Mouse (Mus musculus): Measurements from ENCODE around the gene Srrt. TPM values are rescaled to one million over a fixed set of nuclear protein-coding genes. Genes with fewer than 3 reads are reported as not detected.

Gene Srrt
- polyA plus RNA-seq, 1 experiment from 2014 or later, result 124 TPM

DNA sequence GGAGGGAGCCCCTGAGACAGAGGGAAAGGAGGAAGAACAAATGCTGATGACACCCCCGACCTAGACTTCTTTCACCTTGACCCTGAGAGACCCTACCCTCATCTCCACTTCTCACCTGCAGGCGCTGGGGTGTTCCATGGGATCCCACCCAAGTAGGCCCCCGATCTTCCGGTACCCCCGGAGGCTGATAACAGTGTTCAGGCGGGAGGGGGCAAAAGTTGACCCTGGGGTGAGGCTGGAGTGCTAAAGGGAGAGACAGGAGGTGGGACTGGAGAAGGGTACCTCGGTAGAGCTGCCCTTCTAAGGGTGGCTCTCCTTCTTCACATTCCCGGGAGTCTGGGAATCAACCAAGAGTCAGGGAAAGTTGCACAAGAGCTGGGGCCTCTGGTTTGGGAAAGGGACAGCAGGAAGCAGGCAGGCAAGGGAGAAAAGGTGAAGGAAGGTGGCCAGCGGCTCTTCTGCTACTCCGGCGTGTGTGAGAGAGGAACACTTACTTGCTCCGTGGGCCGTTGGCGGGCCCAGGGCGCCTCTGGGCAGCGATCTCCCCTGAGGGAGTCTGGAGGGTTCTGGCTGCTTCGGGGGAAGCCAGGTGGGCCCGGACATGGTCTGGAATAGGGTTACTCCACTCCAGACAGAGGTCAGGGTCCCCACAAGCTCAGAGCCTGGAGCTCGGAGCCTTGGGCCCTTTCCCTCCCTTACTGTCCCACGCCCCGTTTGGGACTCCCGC, 6.2 kb upstream of the Srrt start:
- Histone ChIP-seq H3K27me3 (no peaks in the 10 kb centered on the region), H3K36me3 (peaks cover 47% of the 10 kb centered on the region), H3K4me1 (peaks cover 39% of the 10 kb centered on the region), H3K4me2 (replicated peaks) (peak overlapping the region; percentile 88), H3K27ac (replicated peaks) (peak overlapping the region; percentile 97), H3K9me3 (replicated peaks) (no peaks in the 10 kb centered on the region), H3K9ac (peak overlapping the region; percentile 72), H3K4me3 (replicated peaks) (peak overlapping the region; percentile 68)
- peak; percentile 75; the same call in 1 of the 2 replicates for ATAC-seq (ENCODE audit: insufficient number of reproducible peaks, low FRiP score, low TSS enrichment, low read depth)
- 1% methylated on average over 22 of the region's 22 CpGs for WGBS

DNA sequence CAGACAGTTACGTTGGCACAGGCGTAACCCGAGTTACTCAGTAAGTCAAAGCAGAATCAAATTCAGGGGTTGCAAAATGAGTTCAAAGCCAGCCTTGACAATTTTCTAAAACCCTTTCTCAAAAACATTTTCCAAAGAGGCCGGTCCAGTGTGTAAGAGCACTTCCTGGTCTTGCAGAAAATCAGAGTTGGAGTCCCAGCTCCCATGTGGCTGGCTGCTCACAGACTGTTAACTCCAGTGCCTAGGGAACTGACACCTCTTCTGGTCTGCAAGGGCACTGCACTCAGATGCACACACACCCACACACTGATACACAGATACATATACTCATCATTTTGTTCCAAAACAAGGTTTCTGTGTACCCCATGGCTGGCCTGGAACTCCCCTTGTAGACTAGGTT, 882 bp upstream of the Srrt start:
- no peak for ATAC-seq (ENCODE audit: insufficient number of reproducible peaks, low FRiP score, low TSS enrichment, low read depth)
- Histone ChIP-seq H3K4me2 (replicated peaks) (peak overlapping the region; percentile 68), H3K9me3 (replicated peaks) (no peaks in the 10 kb centered on the region), H3K27ac (replicated peaks) (peak overlapping the region; percentile 96), H3K4me1 (peaks cover 55% of the 10 kb centered on the region), H3K4me3 (replicated peaks) (peak overlapping the region; percentile 92; the same call in 1 of the 2 replicates), H3K36me3 (peaks cover 53% of the 10 kb centered on the region), H3K27me3 (no peaks in the 10 kb centered on the region), H3K9ac (no peak overlapping the region)
- WGBS, result 90% methylated on average over 4 of the region's 4 CpGs

DNA sequence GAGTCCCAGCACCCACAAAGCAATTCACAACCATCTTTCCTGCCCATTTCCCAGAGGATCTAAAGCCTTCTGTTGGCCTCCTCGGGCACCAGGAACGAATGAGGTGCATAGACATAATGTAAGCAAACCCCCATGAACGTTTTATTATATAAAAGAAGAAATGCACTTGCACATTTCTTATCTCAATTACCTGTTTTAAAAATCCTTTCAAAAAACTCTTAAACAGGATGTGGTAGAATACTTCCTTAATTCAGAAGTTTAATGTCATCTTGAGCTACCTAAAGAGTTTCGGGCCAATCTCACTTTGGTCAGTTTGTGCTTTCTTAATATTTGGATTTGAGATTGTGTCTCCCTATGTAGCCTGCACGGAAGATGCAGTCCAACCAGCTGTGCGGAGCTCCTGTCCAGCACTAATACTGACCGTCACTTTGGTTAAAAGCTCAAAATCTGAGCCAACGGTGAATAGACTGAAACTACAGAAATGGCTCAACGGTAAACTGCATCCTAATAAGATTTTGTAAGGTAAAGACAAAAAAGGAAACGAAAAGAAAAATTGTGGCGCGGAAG, 952 bp downstream of the Srrt start:
- Histone ChIP-seq H3K27me3 (no peaks in the 10 kb centered on the region), H3K4me1 (peaks cover 38% of the 10 kb centered on the region), H3K9me3 (replicated peaks) (no peaks in the 10 kb centered on the region), H3K36me3 (peaks cover 66% of the 10 kb centered on the region), H3K4me2 (replicated peaks) (peak overlapping the region; percentile 68), H3K4me3 (replicated peaks) (peak overlapping the region; percentile 92), H3K27ac (replicated peaks) (peak overlapping the region; percentile 96; the same call in 1 of the 2 replicates), H3K9ac (peak overlapping the region; percentile 98)
- 12% methylated on average over 12 of the region's 12 CpGs for WGBS
- no peak for ATAC-seq (ENCODE audit: insufficient number of reproducible peaks, low FRiP score, low TSS enrichment, low read depth)

DNA sequence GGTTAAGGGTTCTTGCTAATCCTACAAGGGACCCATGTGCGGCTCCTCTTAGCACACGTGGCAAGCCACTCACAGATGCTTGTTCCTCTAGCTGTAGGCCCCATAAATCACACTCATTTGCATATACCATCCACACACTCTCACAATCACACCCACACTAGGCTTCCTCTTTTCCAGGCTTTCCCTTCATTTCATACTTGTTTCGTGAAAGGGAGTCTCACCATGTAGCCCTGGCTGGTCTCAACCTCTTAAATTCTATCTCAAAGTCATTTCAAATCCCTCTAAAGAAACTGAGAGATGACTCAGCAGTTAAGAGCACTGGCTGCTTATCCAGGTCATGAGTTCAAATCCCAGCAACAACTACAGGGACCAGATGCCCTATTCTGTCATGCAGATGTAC, 1.7 kb downstream of the Srrt start:
- H3K4me3 ChIP-seq (replicated peaks), result peak overlapping the region; percentile 92
- WGBS, result 58% methylated on average over 3 of the region's 3 CpGs
- H3K4me2 ChIP-seq (replicated peaks), result peak overlapping the region; percentile 68
- no peaks in the 10 kb centered on the region for H3K27me3 ChIP-seq
- H3K9me3 ChIP-seq (replicated peaks), result no peaks in the 10 kb centered on the region
- H3K36me3 ChIP-seq, result peaks cover 68% of the 10 kb centered on the region
- 0 out of 2 replicates have a peak overlapping the region, but pooled peaks have one; percentile 98 for H3K9ac ChIP-seq
- H3K27ac ChIP-seq (replicated peaks), result no peak overlapping the region
- peaks cover 34% of the 10 kb centered on the region for H3K4me1 ChIP-seq
- ATAC-seq (ENCODE audit: insufficient number of reproducible peaks, low FRiP score, low TSS enrichment, low read depth), result no peak

- Histone ChIP-seq H3K4me3 (replicated peaks) (no peak overlapping the region), H3K27ac (replicated peaks) (no peak overlapping the region)
- WGBS, result 70% methylated on average over 4 of the region's 4 CpGs
These were observed 2.7 kb downstream of the Srrt start for GRCm38 (mm10) chr5:137304816-137305215.

DNA sequence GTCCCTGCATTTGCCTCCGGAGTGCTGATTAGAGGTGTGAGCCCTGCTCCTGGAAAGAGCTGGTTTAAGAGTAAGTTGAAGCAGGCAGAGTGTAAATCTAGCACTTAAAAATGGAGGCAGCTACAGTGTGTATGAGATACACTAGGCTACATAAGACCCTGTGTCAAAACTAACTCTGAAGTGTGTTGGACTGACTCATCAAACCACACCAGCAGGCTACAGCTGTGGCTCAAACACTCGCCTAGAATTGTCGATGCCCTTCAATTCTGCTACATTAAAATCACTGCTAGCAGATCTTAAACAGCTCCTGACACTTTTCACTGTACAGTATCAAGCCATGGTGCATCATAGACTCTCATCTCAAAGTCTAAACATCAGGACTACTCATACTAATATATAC, 3.3 kb downstream of the Srrt start:
- no peaks in the 10 kb centered on the region for H3K27me3 ChIP-seq
- H3K36me3 ChIP-seq, result peaks cover 68% of the 10 kb centered on the region
- H3K27ac ChIP-seq (replicated peaks), result no peak overlapping the region
- ATAC-seq (ENCODE audit: insufficient number of reproducible peaks, low FRiP score, low TSS enrichment, low read depth), result no peak
- no peak overlapping the region for H3K4me2 ChIP-seq (replicated peaks)
- H3K9ac ChIP-seq, result no peak overlapping the region
- H3K4me3 ChIP-seq (replicated peaks), result no peak overlapping the region
- H3K4me1 ChIP-seq, result peaks cover 41% of the 10 kb centered on the region
- WGBS, result 72% methylated on average over 3 of the region's 3 CpGs
- no peaks in the 10 kb centered on the region for H3K9me3 ChIP-seq (replicated peaks)

More at GRCm38 (mm10) chr5:137304816-137305215, 2.7 kb downstream of the Srrt start:
- Histone ChIP-seq H3K36me3 (peaks cover 68% of the 10 kb centered on the region), H3K27me3 (no peaks in the 10 kb centered on the region), H3K9me3 (replicated peaks) (no peaks in the 10 kb centered on the region), H3K9ac (0 out of 2 replicates have a peak overlapping the region, but pooled peaks have one; percentile 6), H3K4me1 (peaks cover 36% of the 10 kb centered on the region), H3K4me2 (replicated peaks) (0 out of 2 replicates have a peak overlapping the region, but pooled peaks have one; percentile 4)
- ATAC-seq (ENCODE audit: insufficient number of reproducible peaks, low FRiP score, low TSS enrichment, low read depth), result no peak

GRCm38 (mm10) chr5:137303609-137304008, 3.9 kb downstream of the Srrt start:
- no peak overlapping the region for H3K4me3 ChIP-seq (replicated peaks)
- peaks cover 39% of the 10 kb centered on the region for H3K4me1 ChIP-seq
- no peak overlapping the region for H3K27ac ChIP-seq (replicated peaks)
- peaks cover 68% of the 10 kb centered on the region for H3K36me3 ChIP-seq
- H3K9ac ChIP-seq, result no peak overlapping the region
- no peak overlapping the region for H3K4me2 ChIP-seq (replicated peaks)
- ATAC-seq (ENCODE audit: insufficient number of reproducible peaks, low FRiP score, low TSS enrichment, low read depth), result no peak
- no peaks in the 10 kb centered on the region for H3K9me3 ChIP-seq (replicated peaks)
- no peaks in the 10 kb centered on the region for H3K27me3 ChIP-seq
- WGBS, result 88% methylated on average over 4 of the region's 4 CpGs

DNA sequence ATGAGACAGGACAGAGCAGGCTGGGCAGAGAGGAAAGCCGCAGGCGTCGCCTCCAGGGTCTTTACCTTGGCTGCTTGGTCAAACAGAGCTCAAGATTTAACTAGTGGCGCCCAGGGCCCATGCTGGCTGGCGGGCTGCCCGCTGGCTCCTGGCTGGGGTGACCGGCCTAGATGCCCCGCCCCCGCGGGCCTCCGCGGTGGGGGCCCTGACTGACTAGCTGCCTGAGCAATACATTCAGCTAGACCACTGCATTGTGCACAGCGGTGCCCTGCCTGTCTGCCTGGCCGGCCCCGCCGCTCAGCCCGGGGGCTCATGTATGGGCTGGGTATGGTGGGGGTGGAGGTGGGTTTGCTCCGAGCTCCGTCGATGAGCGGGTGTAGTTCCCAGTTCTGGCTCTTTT, 6.2 kb downstream of the Srrt start:
- 79% methylated on average over 21 of the region's 21 CpGs for WGBS
- ATAC-seq (ENCODE audit: insufficient number of reproducible peaks, low FRiP score, low TSS enrichment, low read depth), result peak; percentile 37; the same call in 1 of the 2 replicates

DNA sequence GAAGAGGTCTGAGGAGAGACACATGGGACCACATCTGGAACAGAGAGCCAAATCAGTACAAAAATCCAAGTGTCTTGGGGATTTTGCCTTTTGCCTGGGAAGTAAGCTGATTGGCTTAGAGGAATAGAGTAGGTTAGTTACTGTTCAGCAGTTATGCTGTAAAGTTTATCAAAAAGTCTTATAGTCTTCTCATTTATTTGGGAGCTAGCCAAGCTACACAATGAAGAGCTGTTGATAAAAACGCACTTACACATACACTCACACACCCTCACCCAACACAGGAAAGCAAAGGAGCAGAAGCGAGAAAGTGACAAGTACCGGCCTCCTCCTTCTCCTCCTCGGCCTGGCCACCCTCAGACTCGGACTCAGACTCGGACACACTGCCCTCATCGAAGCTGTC, 8.2 kb downstream of the Srrt start:
- Histone ChIP-seq H3K27me3 (no peaks in the 10 kb centered on the region), H3K36me3 (peaks cover 92% of the 10 kb centered on the region), H3K27ac (replicated peaks) (no peak overlapping the region; the same call in 1 of the 2 replicates), H3K9ac (no peak overlapping the region), H3K4me3 (replicated peaks) (no peak overlapping the region), H3K4me1 (peaks cover 20% of the 10 kb centered on the region), H3K4me2 (replicated peaks) (no peak overlapping the region), H3K9me3 (replicated peaks) (no peaks in the 10 kb centered on the region)
- WGBS, result 92% methylated on average over 7 of the region's 7 CpGs
- no peak for ATAC-seq (ENCODE audit: insufficient number of reproducible peaks, low FRiP score, low TSS enrichment, low read depth)

More for the DNA sequence above, 6.2 kb downstream of the Srrt start:
- H3K4me3 ChIP-seq (replicated peaks), result no peak overlapping the region
- H3K27ac ChIP-seq (replicated peaks), result no peak overlapping the region
- H3K9ac ChIP-seq, result no peak overlapping the region
- no peaks in the 10 kb centered on the region for H3K27me3 ChIP-seq
- H3K9me3 ChIP-seq (replicated peaks), result no peaks in the 10 kb centered on the region
- peaks cover 88% of the 10 kb centered on the region for H3K36me3 ChIP-seq
- H3K4me2 ChIP-seq (replicated peaks), result no peak overlapping the region
- peaks cover 28% of the 10 kb centered on the region for H3K4me1 ChIP-seq

DNA sequence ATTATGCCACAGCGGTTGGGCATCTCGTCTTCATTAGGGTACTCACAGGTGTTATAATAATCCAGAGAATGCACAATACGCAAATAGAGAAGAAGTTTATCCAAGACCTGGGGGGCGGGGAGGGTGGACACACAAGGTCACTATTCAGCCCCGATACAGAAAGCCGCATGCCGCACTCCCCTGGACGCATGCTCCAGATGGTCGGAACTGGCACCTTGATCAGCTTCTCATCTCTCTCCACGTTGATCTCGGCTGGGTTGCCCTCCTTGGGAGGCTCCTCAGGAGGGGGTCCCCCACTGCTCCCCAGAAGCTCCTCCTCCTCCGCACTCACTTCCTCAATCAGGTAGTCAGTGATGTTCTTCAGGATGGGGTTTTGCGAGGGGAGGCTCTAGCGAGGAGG, 10.3 kb downstream of the Srrt start:
- no peak overlapping the region for H3K4me2 ChIP-seq (replicated peaks)
- peaks cover 71% of the 10 kb centered on the region for H3K36me3 ChIP-seq
- 90% methylated on average over 14 of the region's 14 CpGs for WGBS
- no peak for ATAC-seq (ENCODE audit: insufficient number of reproducible peaks, low FRiP score, low TSS enrichment, low read depth)
- no peaks in the 10 kb centered on the region; the same call in 1 of the 2 replicates for H3K27me3 ChIP-seq
- H3K4me3 ChIP-seq (replicated peaks), result no peak overlapping the region
- peaks cover 29% of the 10 kb centered on the region for H3K4me1 ChIP-seq
- no peak overlapping the region for H3K27ac ChIP-seq (replicated peaks)
- H3K9ac ChIP-seq, result no peak overlapping the region
- no peaks in the 10 kb centered on the region for H3K9me3 ChIP-seq (replicated peaks)

- Histone ChIP-seq H3K27me3 (peaks cover 12% of the 10 kb centered on the region), H3K4me1 (peaks cover 29% of the 10 kb centered on the region), H3K4me3 (replicated peaks) (no peak overlapping the region), H3K4me2 (replicated peaks) (no peak overlapping the region), H3K36me3 (peaks cover 57% of the 10 kb centered on the region), H3K27ac (replicated peaks) (no peak overlapping the region), H3K9me3 (replicated peaks) (no peaks in the 10 kb centered on the region), H3K9ac (no peak overlapping the region)
- 85% methylated on average over 15 of the region's 15 CpGs for WGBS
- no peak for ATAC-seq (ENCODE audit: insufficient number of reproducible peaks, low FRiP score, low TSS enrichment, low read depth)
These were observed 11.8 kb downstream of the Srrt start for GRCm38 (mm10) chr5:137295712-137296111.
